Mouse (Mus musculus) left cerebral cortex, adult 18-20 months (tissue): Measurements from ENCODE around the gene Kdm5b. TPM values are rescaled to one million over a fixed set of nuclear protein-coding genes. Genes with fewer than 3 reads are reported as not detected.
"Not testable (repeated sequence)": the region's sequence is repeated elsewhere in the genome, so short reads cannot be mapped to it uniquely, and the experiment has no call there.

Experiments
- DNase-seq, 2 experiments: peaks; one replicate each; pipeline ENCODE4 v3.0.0; 2021 to 2022; ENCODE audit warnings: low spot score in 2 of 2, mixed read lengths in 1 of 2
- long read RNA-seq, 2 experiments: library from polyadenylated mRNA; stranded (forward); transcript quantifications; one replicate each; pipeline ENCODE4 v2.0.0; 2021
- total RNA-seq, 2 experiments: library from RNA; stranded (reverse); gene quantifications; 2 replicates each; pipeline ENCODE4 v1.2.3; 2021

Kdm5b gene
- total RNA-seq: 10 to 100 TPM; 63.5 to 69.8 TPM
- long read RNA-seq, experiment 1, full-length matches to known transcripts: 16 of 37 reads
- long read RNA-seq, experiment 1, partial matches to known transcripts: 14 of 37 reads
- long read RNA-seq, experiment 1, other reads (novel, unspliced or antisense): 7 of 37 reads
- long read RNA-seq, experiment 2, full-length matches to known transcripts: 2 of 9 reads
- long read RNA-seq, experiment 2, partial matches to known transcripts: 6 of 9 reads
- long read RNA-seq, experiment 2, other reads (novel, unspliced or antisense): 1 of 9 reads

- peak; percentile 87 to 92 for DNase-seq
Observed at GRCm38 (mm10) chr1:134559976-134560375, at the start of gene Kdm5b. Kdm5b (plus strand) TSS chr1:134560171.

GRCm38 (mm10) chr1:134512183-134512582 is 47.8 kb upstream of the Kdm5b start:
- DNase-seq: no peak

GRCm38 (mm10) chr1:134512584-134512983 is 47.4 kb upstream of the Kdm5b start:
- DNase-seq: no peak

- DNase-seq: peak in 1 of 2 experiments; percentile 12
Observed at GRCm38 (mm10) chr1:134513312-134513860, 46.6 kb upstream of the Kdm5b start.

DNA sequence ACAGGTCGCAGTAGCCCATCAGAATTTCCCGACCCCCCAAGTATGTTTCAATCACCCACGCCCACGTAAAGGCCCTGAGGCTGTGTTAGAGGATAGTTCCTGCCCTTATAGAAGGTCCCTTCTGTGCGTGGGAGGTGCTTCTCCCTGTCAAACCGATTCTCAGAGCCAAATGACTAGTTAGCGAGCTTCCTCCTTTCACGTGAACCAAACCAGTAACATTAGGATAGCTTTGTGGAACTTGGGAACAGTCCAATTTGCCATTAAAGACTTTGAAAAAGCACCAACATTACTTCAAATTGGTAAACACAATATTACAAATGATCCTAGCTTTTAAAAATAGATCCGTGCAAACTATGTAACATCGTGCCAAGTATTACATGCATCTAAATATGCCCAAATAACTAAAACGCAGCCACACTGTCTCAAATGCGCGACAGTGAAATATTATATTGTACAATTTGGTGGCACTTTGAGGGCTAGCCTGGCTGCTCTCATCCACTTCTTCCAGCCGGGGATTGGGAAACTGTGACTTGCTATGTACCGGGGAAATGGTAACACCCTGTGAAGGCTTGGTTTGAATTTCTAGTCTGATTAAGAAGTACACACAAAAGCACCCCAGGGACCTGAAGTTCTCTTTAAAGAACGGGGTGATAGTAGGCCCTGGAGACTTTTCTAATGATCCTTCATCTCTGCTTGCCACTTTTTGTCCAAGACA is 45.9 kb upstream of the Kdm5b start:
- no peak for DNase-seq

- DNase-seq: no peak
Observed at GRCm38 (mm10) chr1:134515891-134516290, 44.1 kb upstream of the Kdm5b start.

GRCm38 (mm10) chr1:134516491-134517198 is 43.3 kb upstream of the Kdm5b start:
- DNase-seq: no peak

GRCm38 (mm10) chr1:134517841-134518240 is 42.1 kb upstream of the Kdm5b start:
- not testable (repeated sequence) for DNase-seq

GRCm38 (mm10) chr1:134518677-134519076 is 41.3 kb upstream of the Kdm5b start:
- peak; percentile 81 to 84 for DNase-seq

DNA sequence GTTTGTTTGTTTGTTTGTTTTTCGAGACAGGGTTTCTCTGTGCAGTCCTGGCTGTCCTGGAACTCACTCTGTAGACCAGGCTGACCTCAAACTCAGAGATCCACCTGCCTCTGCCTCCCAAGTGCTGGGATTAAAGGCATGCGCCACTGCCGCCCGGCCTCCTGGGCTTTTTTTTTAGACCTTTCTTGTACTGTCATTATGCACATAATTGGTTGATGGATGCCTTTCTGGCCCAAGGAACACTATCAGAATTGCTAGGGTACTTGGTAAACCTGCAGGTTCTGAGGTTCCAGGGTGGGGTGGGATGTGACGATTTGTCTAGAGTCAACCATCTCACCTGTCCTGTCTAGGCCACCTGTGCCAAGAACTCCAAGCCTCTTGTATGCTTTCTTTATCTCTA is 40.8 kb upstream of the Kdm5b start:
- DNase-seq: not testable (repeated sequence)

DNA sequence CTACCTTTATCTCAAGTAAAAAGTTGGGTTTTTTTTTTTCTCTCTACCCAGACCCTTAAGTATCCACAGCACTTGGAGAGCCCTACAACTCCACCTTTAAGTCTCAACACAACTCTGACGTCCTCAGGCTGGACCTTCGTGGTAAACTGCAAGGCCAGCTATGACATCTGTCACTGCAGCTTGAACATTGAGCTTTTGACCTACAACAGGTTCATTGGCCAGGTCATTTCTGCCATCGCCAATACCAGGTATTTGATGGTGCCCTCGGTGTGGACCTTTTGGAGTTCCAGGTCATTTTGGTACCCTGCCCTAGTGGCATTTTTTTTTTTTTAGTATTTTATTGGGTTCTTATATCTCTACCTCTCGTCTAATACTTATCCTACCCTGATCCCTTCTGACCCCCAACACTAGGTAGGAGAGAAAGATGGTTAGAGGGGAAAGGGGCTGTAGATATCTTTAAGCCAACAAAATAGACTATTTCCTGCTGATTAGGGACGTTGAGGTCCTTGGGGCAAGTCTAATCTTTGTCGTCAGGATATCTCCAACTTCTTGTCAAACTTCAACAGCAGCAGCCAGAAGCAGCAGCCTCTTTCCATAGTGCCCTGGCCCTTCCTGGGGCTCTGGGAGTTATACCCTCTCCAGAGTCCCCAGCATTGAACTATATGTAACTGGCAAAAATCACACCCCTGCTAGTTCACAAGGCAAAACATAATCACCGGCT is 39.8 kb upstream of the Kdm5b start:
- no peak for DNase-seq

DNA sequence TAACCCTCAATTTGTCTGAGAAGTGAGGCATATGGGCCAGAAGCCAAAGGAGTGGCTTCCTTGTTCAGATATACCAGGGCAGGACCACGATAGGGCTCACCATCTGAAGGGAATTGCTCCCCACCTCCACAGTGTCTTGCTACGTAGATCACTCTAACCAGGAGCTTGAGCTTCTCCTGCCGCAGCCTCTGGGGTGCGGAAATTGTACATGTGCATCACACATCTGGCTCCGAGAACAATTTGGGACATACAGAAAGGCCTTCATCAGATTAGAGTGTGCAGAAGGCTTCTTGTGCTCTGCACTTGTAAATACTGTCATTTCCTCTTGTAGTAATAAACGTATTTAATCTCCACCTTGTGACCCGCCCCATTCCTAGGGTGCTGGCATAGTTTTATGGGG is 38.8 kb upstream of the Kdm5b start:
- no peak for DNase-seq

DNA sequence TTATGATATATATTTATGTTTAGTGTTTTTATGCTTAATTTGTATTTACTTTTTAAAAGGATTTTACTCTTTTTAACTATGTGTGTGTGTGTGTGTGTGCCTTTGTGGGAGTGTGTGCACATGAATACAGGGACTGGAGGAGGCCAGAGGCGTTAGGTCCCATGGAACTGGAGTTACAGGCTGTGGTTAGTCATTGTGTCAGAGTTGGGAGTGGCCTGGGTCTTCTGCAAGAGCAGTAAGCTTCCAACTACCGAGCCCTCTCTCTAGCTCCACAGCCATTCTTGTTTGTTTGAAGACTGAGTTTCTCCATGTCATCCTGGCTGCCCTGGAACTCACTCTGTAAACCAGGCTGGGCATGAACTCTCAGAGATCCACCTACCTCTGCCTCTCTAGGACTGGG is 37.6 kb upstream of the Kdm5b start:
- DNase-seq: no peak

DNA sequence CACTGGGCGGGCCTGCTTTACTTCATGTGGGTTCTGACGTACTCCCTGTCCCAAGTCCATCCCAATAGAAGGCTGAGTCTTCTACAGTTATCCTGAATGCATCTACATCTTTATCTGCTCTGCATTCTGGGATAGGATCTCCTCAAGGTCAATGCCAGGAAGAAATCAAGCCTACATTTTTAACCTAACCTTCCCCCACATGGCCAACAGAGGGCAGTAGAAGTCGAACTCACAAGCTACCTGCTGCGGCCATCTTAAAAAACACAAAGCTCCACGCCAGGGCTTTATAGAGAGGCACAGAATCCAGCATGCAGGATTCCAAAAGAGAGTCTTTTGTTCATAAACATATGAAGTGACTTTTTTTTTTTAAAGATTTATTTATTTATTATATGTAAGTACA is 35.5 kb upstream of the Kdm5b start:
- no peak for DNase-seq

DNA sequence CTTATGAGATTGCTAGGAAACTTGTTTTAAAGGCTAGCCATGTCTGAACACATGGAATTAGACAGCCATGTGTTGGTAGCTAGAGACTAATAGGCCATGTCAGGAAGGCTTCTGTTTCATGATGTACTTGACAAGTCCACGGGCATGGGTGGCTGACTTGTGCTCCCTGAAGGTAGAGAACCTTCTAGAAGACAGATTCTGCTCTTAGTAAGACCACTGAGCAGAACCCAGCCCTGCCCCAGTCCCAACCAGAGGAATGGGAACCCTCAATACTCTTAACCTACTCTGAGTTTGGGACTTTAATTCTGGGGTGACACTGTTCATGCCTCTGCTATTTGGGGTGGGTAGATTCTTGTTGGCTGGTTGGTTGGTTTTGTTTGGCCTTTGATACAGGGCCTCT is 35.0 kb upstream of the Kdm5b start:
- no peak for DNase-seq

- no peak for DNase-seq
Observed at GRCm38 (mm10) chr1:134526752-134527151, 33.2 kb upstream of the Kdm5b start.

- DNase-seq: peak in 1 of 2 experiments; percentile 30
Observed at GRCm38 (mm10) chr1:134530618-134531017, 29.4 kb upstream of the Kdm5b start.

GRCm38 (mm10) chr1:134533710-134534109 is 26.3 kb upstream of the Kdm5b start:
- DNase-seq: not testable (repeated sequence)

- no peak for DNase-seq
Observed at GRCm38 (mm10) chr1:134535054-134535453, 24.9 kb upstream of the Kdm5b start.

- no peak for DNase-seq
Observed at GRCm38 (mm10) chr1:134535513-134535912, 24.5 kb upstream of the Kdm5b start.

DNA sequence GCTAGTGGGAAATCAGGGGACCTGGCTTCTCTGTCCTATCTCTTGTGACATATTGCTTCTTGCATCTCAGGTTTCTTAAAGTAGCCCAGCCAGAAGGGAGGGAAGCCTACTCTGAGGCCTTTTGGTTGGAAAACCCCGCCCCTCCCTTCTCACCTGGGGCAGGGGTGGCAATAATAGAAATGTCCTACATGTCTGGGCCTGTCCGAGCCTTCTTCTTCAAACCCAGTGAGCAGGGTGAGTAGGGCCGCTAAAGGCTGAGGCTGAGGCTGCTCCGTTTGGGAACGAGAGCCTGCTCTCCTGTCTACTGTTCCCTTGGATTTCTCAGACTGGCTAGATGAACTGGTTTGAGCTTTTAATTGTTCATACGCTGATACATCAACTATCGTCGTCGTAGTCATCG is 19.4 kb upstream of the Kdm5b start:
- no peak for DNase-seq
